Mouse (Mus musculus) mouse trophoblast stem cell (cell line): ENCODE data around the gene Lman2l.

Source experiments
- in situ Hi-C, 2 experiments: fragments of 300-500 bp; cut with MseI, MboI; formaldehyde crosslinking; loops; 2 replicates in 1 of 2; 3 replicates in 1 of 2; pipeline ENCODE4 v1.15.1; 2025

Gene Lman2l

GRCm38 (mm10) chr1:36461829-36462228 lies 16.8 kb upstream of the Lman2l start:
- in situ Hi-C loops: no loop called here

- in situ Hi-C loops: no loop called here
Measured at GRCm38 (mm10) chr1:36458169-36458568, 13.1 kb upstream of the Lman2l start.

GRCm38 (mm10) chr1:36457388-36458014 lies 12.4 kb upstream of the Lman2l start:
- in situ Hi-C loops: no loop called here

- in situ Hi-C loops: no loop called here
Measured at GRCm38 (mm10) chr1:36454055-36454815, 9.2 kb upstream of the Lman2l start.

- in situ Hi-C loops: no loop called here
Measured at GRCm38 (mm10) chr1:36446841-36447240, 1.8 kb upstream of the Lman2l start.

- in situ Hi-C loops: no loop called here
Measured at GRCm38 (mm10) chr1:36446106-36446824, 1.2 kb upstream of the Lman2l start.

- in situ Hi-C loops: no loop called here
Measured at GRCm38 (mm10) chr1:36445508-36445907, 437 bp upstream of the Lman2l start.

GRCm38 (mm10) chr1:36441101-36441500 lies 4.0 kb downstream of the Lman2l start:
- in situ Hi-C loops: no loop called here

GRCm38 (mm10) chr1:36437223-36437622 lies 7.8 kb downstream of the Lman2l start:
- in situ Hi-C loops: no loop called here

- in situ Hi-C loops: no loop called here
Measured at GRCm38 (mm10) chr1:36436515-36436914, 8.6 kb downstream of the Lman2l start.

GRCm38 (mm10) chr1:36435071-36435470 lies 10.0 kb downstream of the Lman2l start:
- in situ Hi-C loops: no loop called here

GRCm38 (mm10) chr1:36433616-36434015 lies 11.5 kb downstream of the Lman2l start:
- in situ Hi-C loops: no loop called here

- in situ Hi-C loops: no loop called here
Measured at GRCm38 (mm10) chr1:36432999-36433398, 12.1 kb downstream of the Lman2l start.

GRCm38 (mm10) chr1:36429511-36429910 lies 15.6 kb downstream of the Lman2l start:
- in situ Hi-C loops: no loop called here

- in situ Hi-C loops: no loop called here
Measured at GRCm38 (mm10) chr1:36404531-36404930, 40.5 kb downstream of the Lman2l start.

GRCm38 (mm10) chr1:36401509-36401908 lies 43.6 kb downstream of the Lman2l start:
- in situ Hi-C loops: no loop called here

GRCm38 (mm10) chr1:36397041-36397440 lies 48.0 kb downstream of the Lman2l start:
- in situ Hi-C loops: no loop called here

GRCm38 (mm10) chr1:36379582-36379981 lies 65.5 kb downstream of the Lman2l start:
- in situ Hi-C loops: no loop called here

- in situ Hi-C loops: no loop called here
Measured at GRCm38 (mm10) chr1:36378880-36379279, 66.2 kb downstream of the Lman2l start.

- in situ Hi-C loops: no loop called here
Measured at GRCm38 (mm10) chr1:36371934-36372845, 72.9 kb downstream of the Lman2l start, which contains the start of gene Fer1l5. Gene Fer1l5 (plus strand): TSS chr1:36372291.

- in situ Hi-C loops: no loop called here
Measured at GRCm38 (mm10) chr1:36370918-36371317, 74.2 kb downstream of the Lman2l start.
